Mouse (Mus musculus): ENCODE results near the gene Gm17428. TPM values are rescaled to one million over a fixed set of nuclear protein-coding genes. Genes with fewer than 3 reads are reported as not detected.
A peak's percentile ranks its signal among the peaks of the same experiment; 100 is the strongest.

Gm17428 gene
- not detected in 2 replicates for polyA plus RNA-seq (2016; fragmentation: Nextera tagmentation; extraction: Ambion mirVana)

GRCm38 (mm10) chr14:54976633-54977032 is at the start of gene Gm17428:
Gene Gm17428 (plus strand): TSS chr14:54976933.
- H3K9me3 ChIP-seq = no peaks in the 10 kb centered on the region
- DNase-seq (ENCODE audit: low spot score) = no peak
- H3K36me3 ChIP-seq = no peaks in the 10 kb centered on the region
- H3K27ac ChIP-seq = no peak within 1 kb of the TSS
- peaks cover 3% of the 10 kb centered on the region; the same call in 1 of the 2 replicates for H3K27me3 ChIP-seq (ENCODE audit: insufficient read depth, poor library complexity, severe bottlenecking)
- no peak within 1 kb of the TSS for H3K4me3 ChIP-seq
- 86% methylated on average over 1 of the region's 1 CpGs for WGBS
- H3K4me1 ChIP-seq (replicated peaks) = peaks cover 20% of the 10 kb centered on the region

- H3K4me1 ChIP-seq (replicated peaks) = peaks cover 69% of the 10 kb centered on the region
- H3K9me3 ChIP-seq = peaks cover 3% of the 10 kb centered on the region; the same call in 1 of the 2 replicates
- DNase-seq (ENCODE audit: low spot score) = no peak
- WGBS = 15% methylated on average over 7 of the region's 7 CpGs
- peak overlapping the region; percentile 99 for H3K27ac ChIP-seq
- peak overlapping the region; percentile 71 for H3K4me3 ChIP-seq
- peaks cover 8% of the 10 kb centered on the region for H3K27me3 ChIP-seq (ENCODE audit: insufficient read depth, poor library complexity, severe bottlenecking)
- H3K36me3 ChIP-seq = peaks cover 10% of the 10 kb centered on the region
These were observed 49.4 kb upstream of the Gm17428 start for GRCm38 (mm10) chr14:54927296-54927695.

GRCm38 (mm10) chr14:54929801-54930200 is 46.9 kb upstream of the Gm17428 start:
- Histone ChIP-seq H3K27me3 (ENCODE audit: insufficient read depth, poor library complexity, severe bottlenecking) (peaks cover 8% of the 10 kb centered on the region), H3K27ac (0 out of 2 replicates have a peak overlapping the region, but pooled peaks have one; percentile 14), H3K9me3 (no peaks in the 10 kb centered on the region), H3K4me3 (no peak overlapping the region), H3K4me1 (replicated peaks) (peaks cover 63% of the 10 kb centered on the region), H3K36me3 (no peaks in the 10 kb centered on the region)
- no peak for DNase-seq (ENCODE audit: low spot score)
- 77% methylated on average over 5 of the region's 5 CpGs for WGBS

GRCm38 (mm10) chr14:54930431-54930830 is 46.3 kb upstream of the Gm17428 start:
- H3K27me3 ChIP-seq (ENCODE audit: insufficient read depth, poor library complexity, severe bottlenecking) = peaks cover 8% of the 10 kb centered on the region

GRCm38 (mm10) chr14:54932645-54933150 is 44.0 kb upstream of the Gm17428 start, which contains the start of gene Il25:
Gene Il25 (plus strand): TSS chr14:54932695.
- DNase-seq (ENCODE audit: low spot score) = no peak
- Histone ChIP-seq H3K9me3 (no peaks in the 10 kb centered on the region), H3K4me3 (0 out of 2 replicates have a peak within 1 kb of the TSS, but pooled peaks have one; percentile 1), H3K36me3 (no peaks in the 10 kb centered on the region), H3K27ac (peak within 1 kb of the TSS; percentile 53), H3K27me3 (ENCODE audit: insufficient read depth, poor library complexity, severe bottlenecking) (peaks cover 8% of the 10 kb centered on the region), H3K4me1 (replicated peaks) (peaks cover 50% of the 10 kb centered on the region)
- 32% methylated on average over 6 of the region's 6 CpGs for WGBS

More at GRCm38 (mm10) chr14:54930431-54930830, 46.3 kb upstream of the Gm17428 start:
- Histone ChIP-seq H3K4me1 (replicated peaks) (peaks cover 60% of the 10 kb centered on the region), H3K36me3 (no peaks in the 10 kb centered on the region), H3K27ac (peak overlapping the region; percentile 14; the same call in 1 of the 2 replicates), H3K9me3 (no peaks in the 10 kb centered on the region), H3K4me3 (no peak overlapping the region)
- 17% methylated on average over 2 of the region's 2 CpGs for WGBS
- DNase-seq (ENCODE audit: low spot score) = no peak

GRCm38 (mm10) chr14:54935904-54936830 is 40.6 kb upstream of the Gm17428 start, which contains the start of gene Cmtm5:
Gene Cmtm5 (plus strand): TSS chr14:54936261.
- Histone ChIP-seq H3K27me3 (ENCODE audit: insufficient read depth, poor library complexity, severe bottlenecking) (no peaks in the 10 kb centered on the region), H3K36me3 (no peaks in the 10 kb centered on the region), H3K9me3 (no peaks in the 10 kb centered on the region), H3K27ac (peak within 1 kb of the TSS; percentile 73), H3K4me3 (peak within 1 kb of the TSS; percentile 4; the same call in 1 of the 2 replicates), H3K4me1 (replicated peaks) (peaks cover 36% of the 10 kb centered on the region)
- 43% methylated on average over 8 of the region's 8 CpGs for WGBS
- no peak for DNase-seq (ENCODE audit: low spot score)

- 57% methylated on average over 6 of the region's 6 CpGs for WGBS
- Histone ChIP-seq H3K27me3 (ENCODE audit: insufficient read depth, poor library complexity, severe bottlenecking) (no peaks in the 10 kb centered on the region), H3K4me3 (0 out of 2 replicates have a peak overlapping the region, but pooled peaks have one; percentile 4), H3K36me3 (no peaks in the 10 kb centered on the region), H3K9me3 (no peaks in the 10 kb centered on the region), H3K27ac (peak overlapping the region; percentile 73), H3K4me1 (replicated peaks) (peaks cover 31% of the 10 kb centered on the region)
- DNase-seq (ENCODE audit: low spot score) = no peak
These were observed 39.9 kb upstream of the Gm17428 start for GRCm38 (mm10) chr14:54936831-54937160.

- no peaks in the 10 kb centered on the region for H3K27me3 ChIP-seq (ENCODE audit: insufficient read depth, poor library complexity, severe bottlenecking)
- no peak overlapping the region for H3K27ac ChIP-seq
- H3K4me1 ChIP-seq (replicated peaks) = peaks cover 27% of the 10 kb centered on the region
- no peak overlapping the region for H3K4me3 ChIP-seq
- WGBS = 90% methylated on average over 16 of the region's 16 CpGs
- no peaks in the 10 kb centered on the region for H3K9me3 ChIP-seq
- no peak for DNase-seq (ENCODE audit: low spot score)
- no peaks in the 10 kb centered on the region for H3K36me3 ChIP-seq
These were observed 39.2 kb upstream of the Gm17428 start for GRCm38 (mm10) chr14:54937361-54938182.

- no peak overlapping the region for H3K27ac ChIP-seq
- 80% methylated on average over 15 of the region's 15 CpGs for WGBS
These were observed 38.1 kb upstream of the Gm17428 start for GRCm38 (mm10) chr14:54938431-54939219.

GRCm38 (mm10) chr14:54939434-54940175 is 37.1 kb upstream of the Gm17428 start:
- no peak overlapping the region for H3K27ac ChIP-seq
- H3K36me3 ChIP-seq = no peaks in the 10 kb centered on the region
- no peak overlapping the region for H3K4me3 ChIP-seq
- H3K4me1 ChIP-seq (replicated peaks) = peaks cover 16% of the 10 kb centered on the region
- 51% methylated on average over 12 of the region's 12 CpGs for WGBS
- peak; percentile 58 for DNase-seq (ENCODE audit: low spot score)
- no peaks in the 10 kb centered on the region for H3K27me3 ChIP-seq (ENCODE audit: insufficient read depth, poor library complexity, severe bottlenecking)
- H3K9me3 ChIP-seq = no peaks in the 10 kb centered on the region

More at GRCm38 (mm10) chr14:54938431-54939219, 38.1 kb upstream of the Gm17428 start:
- Histone ChIP-seq H3K36me3 (no peaks in the 10 kb centered on the region), H3K9me3 (no peaks in the 10 kb centered on the region), H3K4me3 (no peak overlapping the region), H3K27me3 (ENCODE audit: insufficient read depth, poor library complexity, severe bottlenecking) (no peaks in the 10 kb centered on the region), H3K4me1 (replicated peaks) (peaks cover 20% of the 10 kb centered on the region)
- DNase-seq (ENCODE audit: low spot score) = no peak

- DNase-seq (ENCODE audit: low spot score) = no peak
- H3K27ac ChIP-seq = no peak overlapping the region
- no peaks in the 10 kb centered on the region for H3K36me3 ChIP-seq
- H3K4me1 ChIP-seq (replicated peaks) = peaks cover 15% of the 10 kb centered on the region
- 90% methylated on average over 3 of the region's 3 CpGs for WGBS
- no peaks in the 10 kb centered on the region for H3K27me3 ChIP-seq (ENCODE audit: insufficient read depth, poor library complexity, severe bottlenecking)
- H3K9me3 ChIP-seq = no peaks in the 10 kb centered on the region
- no peak overlapping the region for H3K4me3 ChIP-seq
These were observed 36.6 kb upstream of the Gm17428 start for GRCm38 (mm10) chr14:54940176-54940530.
